22 mouse cellular contexts compared by ENCODE assay signal in the genomic region with DNA sequence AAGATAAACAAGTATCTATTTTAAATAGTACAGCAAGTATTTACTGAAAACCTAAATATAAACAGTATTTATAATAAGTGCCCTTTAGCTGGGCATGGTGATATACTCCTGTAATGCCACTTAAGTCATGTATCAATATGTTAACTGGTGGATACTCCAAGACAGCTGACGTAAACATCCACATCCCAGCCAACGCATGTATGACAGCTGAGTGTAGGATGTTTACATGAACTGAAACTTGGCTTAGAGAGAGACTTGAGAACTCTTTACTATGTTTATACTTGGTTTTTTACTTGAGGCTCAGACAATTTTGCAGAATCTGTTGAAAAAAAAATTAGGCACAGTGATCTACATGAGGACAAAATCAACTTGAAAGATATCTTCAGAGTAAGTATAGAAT.
"Had no signal": no experiment of that assay in that cellular context is flagged by ENCODE, and none has a peak within 500 bp of the region (broad histone marks: within the 10 kb centered on the region; RNA-seq: fewer than 3 reads in every experiment).

No protein-coding gene starts in this region.

- H3K27me3 ChIP-seq: limb, embryonic 13.5 days; liver, embryonic 12.5 days; liver, embryonic 15.5 days; midbrain, embryonic 12.5 days; midbrain, embryonic 15.5 days; neural tube, embryonic 12.5 days; neural tube, embryonic 15.5 days; stomach, embryonic 15.5 days had no signal

- H3K36me3 ChIP-seq: midbrain, embryonic 12.5 days; neural tube, embryonic 12.5 days; stomach, embryonic 15.5 days had no signal

- DNase-seq: kidney, adult 11 months; kidney, adult 9 months; kidney, postnatal 14 days; kidney, postnatal 4 days; liver; right cerebral cortex, adult 18-20 months; right cerebral cortex, postnatal 14 days; right cerebral cortex, postnatal 4 days; thymus, adult 2 months; thymus, postnatal 14 days; thymus, postnatal 4 days had no signal

- H3K9me3 ChIP-seq: limb, embryonic 10.5 days; limb, embryonic 13.5 days; liver, embryonic 12.5 days; liver, embryonic 15.5 days; midbrain, embryonic 12.5 days; midbrain, embryonic 15.5 days; neural tube, embryonic 12.5 days; neural tube, embryonic 15.5 days; stomach, embryonic 15.5 days had no signal

- H3K4me3 ChIP-seq: limb, embryonic 10.5 days; limb, embryonic 13.5 days; liver, embryonic 12.5 days; liver, embryonic 15.5 days; midbrain, embryonic 12.5 days; midbrain, embryonic 15.5 days; neural tube, embryonic 12.5 days; neural tube, embryonic 15.5 days; stomach, embryonic 15.5 days had no signal

- H3K9ac ChIP-seq: limb, embryonic 13.5 days; liver, embryonic 12.5 days; liver, embryonic 15.5 days; midbrain, embryonic 12.5 days; midbrain, embryonic 15.5 days; neural tube, embryonic 12.5 days; neural tube, embryonic 15.5 days; stomach, embryonic 15.5 days had no signal

- H3K27ac ChIP-seq: limb, embryonic 10.5 days; limb, embryonic 13.5 days; liver, embryonic 12.5 days; liver, embryonic 15.5 days; macrophage; midbrain, embryonic 12.5 days; midbrain, embryonic 15.5 days; neural tube, embryonic 12.5 days; neural tube, embryonic 15.5 days; stomach, embryonic 15.5 days had no signal

- H3K4me2 ChIP-seq: limb, embryonic 13.5 days; liver, embryonic 12.5 days; liver, embryonic 15.5 days; midbrain, embryonic 12.5 days; midbrain, embryonic 15.5 days; neural tube, embryonic 12.5 days; neural tube, embryonic 15.5 days; stomach, embryonic 15.5 days had no signal

- H3K4me1 ChIP-seq: limb, embryonic 10.5 days; limb, embryonic 13.5 days; liver, embryonic 12.5 days; liver, embryonic 15.5 days; midbrain, embryonic 12.5 days; midbrain, embryonic 15.5 days; neural tube, embryonic 12.5 days; neural tube, embryonic 15.5 days; stomach, embryonic 15.5 days had no signal

- ATAC-seq: inflammation-experienced regulatory T-cells, adult 6 months; liver, embryonic 12.5 days; midbrain, embryonic 15.5 days had no signal
